Mouse (Mus musculus) gastrocnemius, postnatal 10 days (tissue): ENCODE measurements around the gene Olfr733. TPM values are rescaled to one million over a fixed set of nuclear protein-coding genes. Genes with fewer than 3 reads are reported as not detected.

Experiments used
- DNase-seq: peaks from one replicate; pipeline ENCODE4 v3.0.0; 2021; ENCODE audit warnings: mixed read lengths
- long read RNA-seq, 2 experiments: library from polyadenylated mRNA; stranded (forward); transcript quantifications; one replicate each; pipeline ENCODE4 v2.0.0; 2021
- total RNA-seq, 2 experiments: library from RNA; stranded (reverse); gene quantifications; 2 replicates each; pipeline ENCODE4 v1.2.3; 2021

Gene Olfr733
- total RNA-seq = not detected
- long read RNA-seq, experiment 1 = 0 reads
- long read RNA-seq, experiment 2 = 0 reads

GRCm38 (mm10) chr14:50301422-50301821 lies at the start of gene Olfr733:
Gene Olfr733 (minus strand): TSS chr14:50301522.
- DNase-seq = no peak

GRCm38 (mm10) chr14:50348796-50349195 lies 47.5 kb upstream of the Olfr733 start, which contains the start of gene Olfr735:
Gene Olfr735 (minus strand): TSS chr14:50348872.
- DNase-seq = no peak

- DNase-seq = no peak
These were observed 25.3 kb upstream of the Olfr733 start, which contains the start of gene Olfr734 for GRCm38 (mm10) chr14:50326661-50327060. Gene Olfr734 (minus strand): TSS chr14:50326761.

GRCm38 (mm10) chr14:50284106-50284505 lies 17.2 kb downstream of the Olfr733 start, which contains the start of gene Olfr732:
Gene Olfr732 (minus strand): TSS chr14:50284206.
- DNase-seq = no peak

Other genes with a start within 250 kb of the Olfr733 start
- not detected for gene Olfr726, start 210.6 kb downstream of the Olfr733 start, total RNA-seq
- not detected for gene Olfr727, start 178.3 kb downstream of the Olfr733 start, total RNA-seq
- not detected for gene Olfr728, start 158.8 kb downstream of the Olfr733 start, total RNA-seq
- gene Olfr729, start 148.6 kb downstream of the Olfr733 start, total RNA-seq = not detected
- gene Olfr730, start 113.3 kb downstream of the Olfr733 start, total RNA-seq = not detected
- not detected for gene Olfr731, start 59.7 kb downstream of the Olfr733 start, total RNA-seq
- not detected for gene Olfr732, start 17.3 kb downstream of the Olfr733 start, total RNA-seq
- not detected for gene Olfr734, start 25.2 kb upstream of the Olfr733 start, total RNA-seq
- not detected for gene Olfr735, start 47.4 kb upstream of the Olfr733 start, total RNA-seq
- gene Tlr11, start 56.4 kb upstream of the Olfr733 start, total RNA-seq = not detected
- gene Olfr736, start 79.6 kb upstream of the Olfr733 start, total RNA-seq = not detected
- not detected for gene Olfr738, start 106.0 kb upstream of the Olfr733 start, total RNA-seq
- not detected for gene Olfr739, start 117.1 kb upstream of the Olfr733 start, total RNA-seq
- gene Olfr740, start 144.0 kb upstream of the Olfr733 start, total RNA-seq = not detected
- gene Olfr741, start 171.2 kb upstream of the Olfr733 start, total RNA-seq = not detected
- gene Olfr742, start 202.1 kb upstream of the Olfr733 start, total RNA-seq = not detected
- not detected for gene Olfr743, start 220.3 kb upstream of the Olfr733 start, total RNA-seq